Mouse (Mus musculus) lung, adult 2 months (tissue): Measurements from ENCODE around the gene Gm49630. TPM values are rescaled to one million over a fixed set of nuclear protein-coding genes. Genes with fewer than 3 reads are reported as not detected.
"Not testable (repeated sequence)": the region's sequence is repeated elsewhere in the genome, so short reads cannot be mapped to it uniquely, and the experiment has no call there.

ENCODE experiments used
- DNase-seq: peaks from one replicate; pipeline ENCODE4 v3.0.0; 2022
- H3K4me1 ChIP-seq: fragments of 200-500 bp; 2 replicates; pipeline ENCODE4 v1.6.1; 2011; ENCODE audit warnings: low read length; ENCODE audit not compliant: control insufficient read depth, insufficient read depth
- H3K4me3 ChIP-seq: fragments of 200-500 bp; replicated peaks from 2 replicates; pipeline ENCODE3; 2011; ENCODE audit warnings: low read depth, mild to moderate bottlenecking, control low read depth, low read length; ENCODE audit errors: extremely low read depth
- WGBS: fragments of 180-500 bp; shearing (Covaris S2); methylation state at CpG from one replicate; pipeline ENCODE4 v1.1.7; 2018; 5-methylcytosine and 5-hydroxymethylcytosine counted together
- polyA plus RNA-seq: library from polyadenylated mRNA; depleted of rRNA; stranded (reverse); fragments of >200 nt; gene quantifications from 2 replicates; pipeline ENCODE4 v1.2.3, GENCODE M21; 2012; rRNA removed

Gene Gm49630
- polyA plus RNA-seq, 1 experiment = not detected

GRCm38 (mm10) chr17:7326415-7326814 lies 45.4 kb downstream of the Gm49630 start:
- not testable (repeated sequence) for H3K4me1 ChIP-seq, H3K4me3 ChIP-seq, DNase-seq
- 54% methylated on average over 7 of the region's 8 CpGs for WGBS

GRCm38 (mm10) chr17:7324346-7324745 lies 47.4 kb downstream of the Gm49630 start, which contains the start of gene Tcp10a:
Tcp10a (plus strand) TSS chr17:7324646.
- 94% methylated on average over 4 of the region's 5 CpGs for WGBS

GRCm38 (mm10) chr17:7319789-7320188 lies 52.0 kb downstream of the Gm49630 start:
- H3K4me3 ChIP-seq, H3K4me1 ChIP-seq, DNase-seq: not testable (repeated sequence)
- WGBS = 85% methylated on average over 6 of the region's 6 CpGs

More at GRCm38 (mm10) chr17:7324346-7324745, 47.4 kb downstream of the Gm49630 start, which contains the start of gene Tcp10a:
- not testable (repeated sequence) for H3K4me1 ChIP-seq, DNase-seq, H3K4me3 ChIP-seq

GRCm38 (mm10) chr17:7315693-7316382 lies 55.9 kb downstream of the Gm49630 start:
- H3K4me3 ChIP-seq, DNase-seq, H3K4me1 ChIP-seq: not testable (repeated sequence)
- whole genome bisulfite sequencing = 65% methylated on average over 7 of the region's 8 CpGs

- not testable (repeated sequence) for H3K4me1 ChIP-seq, H3K4me3 ChIP-seq
- DNase-seq = peak; percentile 8
- 57% methylated on average over 8 of the region's 8 CpGs for whole genome bisulfite sequencing
These were observed 65.2 kb downstream of the Gm49630 start for GRCm38 (mm10) chr17:7306278-7307196.

Other genes starting within 250 kb of the Gm49630 start
- 20.1 and 24.7 TPM in 2 replicates for gene Rps6ka2, start 201.9 kb downstream of the Gm49630 start, polyA plus RNA-seq
- gene Tcp10a, start 47.3 kb downstream of the Gm49630 start, polyA plus RNA-seq = not detected in 2 replicates
- 0.18 TPM in 1 of 2 replicates, not detected in the other for gene Ttll2, start 19.3 kb downstream of the Gm49630 start, polyA plus RNA-seq
- 0.23 and 1.1 TPM in 2 replicates for gene Unc93a2, start 13.5 kb upstream of the Gm49630 start, polyA plus RNA-seq